Mouse (Mus musculus): Measurements from ENCODE around the gene Sh3pxd2a. TPM values are rescaled to one million over a fixed set of nuclear protein-coding genes. Genes with fewer than 3 reads are reported as not detected.

Gene Sh3pxd2a
- total RNA-seq, 2 experiments from 2014 or later, result 55.1 to 103 TPM

GRCm38 (mm10) chr19:47458504-47459161 lies 5.6 kb downstream of the Sh3pxd2a start:
- no peak for DNase-seq (ENCODE audit: low spot score in 2 of 2)

GRCm38 (mm10) chr19:47457711-47458503 lies 6.3 kb downstream of the Sh3pxd2a start:
- no peak for DNase-seq (ENCODE audit: low spot score in 2 of 2)

GRCm38 (mm10) chr19:47456021-47456420 lies 8.2 kb downstream of the Sh3pxd2a start:
- no peak for DNase-seq (ENCODE audit: low spot score in 2 of 2)

- DNase-seq (ENCODE audit: low spot score in 2 of 2), result no peak
These were observed 9.0 kb downstream of the Sh3pxd2a start for GRCm38 (mm10) chr19:47455001-47455755.

- no peak for DNase-seq (ENCODE audit: low spot score in 2 of 2)
These were observed 9.8 kb downstream of the Sh3pxd2a start for GRCm38 (mm10) chr19:47454167-47455000.

- DNase-seq (ENCODE audit: low spot score in 2 of 2), result no peak
These were observed 10.8 kb downstream of the Sh3pxd2a start for GRCm38 (mm10) chr19:47453352-47453751.

- DNase-seq (ENCODE audit: low spot score in 2 of 2), result no peak
These were observed 11.5 kb downstream of the Sh3pxd2a start for GRCm38 (mm10) chr19:47452682-47453081.

- DNase-seq (ENCODE audit: low spot score in 2 of 2), result no peak
These were observed 12.0 kb downstream of the Sh3pxd2a start for GRCm38 (mm10) chr19:47452211-47452610.

GRCm38 (mm10) chr19:47451476-47452113 lies 12.6 kb downstream of the Sh3pxd2a start:
- no peak for DNase-seq (ENCODE audit: low spot score in 2 of 2)

- no peak for DNase-seq (ENCODE audit: low spot score in 2 of 2)
These were observed 13.7 kb downstream of the Sh3pxd2a start for GRCm38 (mm10) chr19:47450261-47451137.

GRCm38 (mm10) chr19:47449513-47450227 lies 14.5 kb downstream of the Sh3pxd2a start:
- no peak for DNase-seq (ENCODE audit: low spot score in 2 of 2)

- no peak for DNase-seq (ENCODE audit: low spot score in 2 of 2)
These were observed 15.5 kb downstream of the Sh3pxd2a start for GRCm38 (mm10) chr19:47448618-47449151.

- no peak for DNase-seq (ENCODE audit: low spot score in 2 of 2)
These were observed 17.3 kb downstream of the Sh3pxd2a start for GRCm38 (mm10) chr19:47446841-47447365.

GRCm38 (mm10) chr19:47446130-47446529 lies 18.1 kb downstream of the Sh3pxd2a start:
- DNase-seq (ENCODE audit: low spot score in 2 of 2), result no peak

- no peak for DNase-seq (ENCODE audit: low spot score in 2 of 2)
These were observed 18.5 kb downstream of the Sh3pxd2a start for GRCm38 (mm10) chr19:47445726-47446125.

GRCm38 (mm10) chr19:47444488-47444887 lies 19.7 kb downstream of the Sh3pxd2a start:
- DNase-seq (ENCODE audit: low spot score in 2 of 2), result no peak

- no peak for DNase-seq (ENCODE audit: low spot score in 2 of 2)
These were observed 21.9 kb downstream of the Sh3pxd2a start for GRCm38 (mm10) chr19:47442294-47442627.
